Mouse (Mus musculus): ENCODE measurements around the gene 2200002J24Rik. TPM values are rescaled to one million over a fixed set of nuclear protein-coding genes. Genes with fewer than 3 reads are reported as not detected.

The 2200002J24Rik gene
- not detected for total RNA-seq (2021)
- long read RNA-seq, experiment 1: 0 reads
- long read RNA-seq, experiment 2: 0 reads

GRCm38 (mm10) chr7:30698589-30698988 is at the start of gene 2200002J24Rik:
TSS of gene 2200002J24Rik (plus strand) at chr7:30698926.
- DNase-seq: no peak

GRCm38 (mm10) chr7:30649591-30650540 is 48.9 kb upstream of the 2200002J24Rik start, which contains the start of gene Rbm42:
TSS of gene Rbm42 (minus strand) at chr7:30650317.
- peak; percentile 98 to 100 for DNase-seq

GRCm38 (mm10) chr7:30664529-30665200 is 34.1 kb upstream of the 2200002J24Rik start, which contains the start of gene Haus5:
TSS of gene Haus5 (minus strand) at chr7:30664994.
- DNase-seq: peak; percentile 92 to 96

- DNase-seq: peak in 1 of 2 experiments; percentile 20
Observed at GRCm38 (mm10) chr7:30665321-30665720, 33.4 kb upstream of the 2200002J24Rik start.

GRCm38 (mm10) chr7:30669229-30669628 is 29.5 kb upstream of the 2200002J24Rik start:
- no peak for DNase-seq

- no peak for DNase-seq
Observed at GRCm38 (mm10) chr7:30671480-30671879, 27.2 kb upstream of the 2200002J24Rik start, which contains the start of gene Pmis2. TSS of gene Pmis2 (minus strand) at chr7:30671605.

GRCm38 (mm10) chr7:30678263-30678975 is 20.3 kb upstream of the 2200002J24Rik start:
- DNase-seq: peak; percentile 73 to 80

GRCm38 (mm10) chr7:30681897-30682296 is 16.8 kb upstream of the 2200002J24Rik start:
- DNase-seq: peak; percentile 55 to 57

GRCm38 (mm10) chr7:30683425-30683824 is 15.3 kb upstream of the 2200002J24Rik start:
- DNase-seq: no peak

- no peak for DNase-seq
Observed at GRCm38 (mm10) chr7:30688325-30688724, 10.4 kb upstream of the 2200002J24Rik start.

- DNase-seq: peak in 1 of 2 experiments; percentile 12
Observed at GRCm38 (mm10) chr7:30698101-30698500, 625 bp upstream of the 2200002J24Rik start.

- DNase-seq: peak; percentile 26 to 40
Observed at GRCm38 (mm10) chr7:30706214-30706882, 7.6 kb downstream of the 2200002J24Rik start.

GRCm38 (mm10) chr7:30707441-30707840 is 8.7 kb downstream of the 2200002J24Rik start:
- DNase-seq: no peak

GRCm38 (mm10) chr7:30711942-30712341 is 13.2 kb downstream of the 2200002J24Rik start, which contains the start of gene Atp4a:
TSS of gene Atp4a (plus strand) at chr7:30712209.
- no peak for DNase-seq

GRCm38 (mm10) chr7:30717006-30717715 is 18.4 kb downstream of the 2200002J24Rik start:
- peak; percentile 53 to 56 for DNase-seq

GRCm38 (mm10) chr7:30717716-30718046 is 19.0 kb downstream of the 2200002J24Rik start:
- DNase-seq: no peak

- no peak for DNase-seq
Observed at GRCm38 (mm10) chr7:30719669-30720068, 20.9 kb downstream of the 2200002J24Rik start.

- DNase-seq: no peak
Observed at GRCm38 (mm10) chr7:30721286-30721685, 22.6 kb downstream of the 2200002J24Rik start.

- DNase-seq: no peak
Observed at GRCm38 (mm10) chr7:30723274-30723953, 24.7 kb downstream of the 2200002J24Rik start.

- DNase-seq: no peak
Observed at GRCm38 (mm10) chr7:30728214-30728613, 29.5 kb downstream of the 2200002J24Rik start.

Measured in heart, adult 18-20 months (tissue).